Mouse (Mus musculus): Measurements from ENCODE around the gene Col16a1.

- no peak for TF ChIP-seq POLR2A (IDR thresholded peaks at IDR 0.05; ENCODE audit: low read depth, low read length)
- TF ChIP-seq CTCF (IDR thresholded peaks at IDR 0.05; ENCODE audit: extremely low read depth, insufficient read depth, insufficient read length, insufficient replicate concordance): no peak
Observed at GRCm38 (mm10) chr4:130074761-130075515, 27.3 kb downstream of the Col16a1 start.
